Mouse (Mus musculus): ENCODE data around the gene Pnisr.

Gene Pnisr

GRCm38 (mm10) chr4:21847481-21848286 is at the start of gene Pnisr:
Gene Pnisr (plus strand): TSS chr4:21847583.
- peak; percentile 99 for DNase-seq

DNA sequence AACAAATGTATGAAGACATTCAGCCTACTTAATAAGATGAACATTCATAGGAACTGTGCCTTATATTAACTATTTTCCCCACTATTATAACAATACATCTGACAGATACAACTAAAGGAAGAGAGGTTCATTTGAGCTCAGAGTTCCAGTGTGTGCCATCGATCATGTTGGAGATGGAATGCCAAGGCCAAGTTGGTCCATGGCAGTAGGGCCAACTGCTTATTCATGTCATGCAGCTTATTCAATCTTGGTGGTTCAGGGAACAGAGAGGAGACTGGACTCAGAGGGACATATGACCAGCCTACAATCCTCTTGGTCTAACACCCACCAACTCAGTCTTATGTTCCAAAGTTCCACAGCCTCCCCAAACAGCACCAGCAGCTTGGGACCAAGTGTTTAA is 46.4 kb upstream of the Pnisr start:
- DNase-seq = no peak

DNA sequence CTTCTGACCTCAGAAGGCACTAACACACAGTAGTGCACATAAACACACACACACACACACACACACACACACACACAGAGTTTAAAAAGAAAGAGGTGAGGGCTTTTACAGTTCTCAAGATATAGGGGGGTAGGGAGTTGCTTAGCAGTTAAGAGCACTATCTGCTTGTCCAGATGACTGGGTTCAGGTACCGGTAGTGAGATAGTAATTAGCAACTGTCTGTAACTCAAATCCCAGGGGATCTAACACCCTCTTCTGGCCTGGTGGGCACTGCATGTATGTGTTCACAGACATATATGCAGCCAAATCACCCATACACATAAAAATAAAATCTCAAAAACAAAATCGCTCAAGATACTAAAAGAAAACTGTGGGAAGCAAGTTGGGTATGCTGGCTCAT is 45.8 kb upstream of the Pnisr start:
- no peak for DNase-seq

GRCm38 (mm10) chr4:21807204-21807603 is 40.2 kb upstream of the Pnisr start:
- DNase-seq = no peak

DNA sequence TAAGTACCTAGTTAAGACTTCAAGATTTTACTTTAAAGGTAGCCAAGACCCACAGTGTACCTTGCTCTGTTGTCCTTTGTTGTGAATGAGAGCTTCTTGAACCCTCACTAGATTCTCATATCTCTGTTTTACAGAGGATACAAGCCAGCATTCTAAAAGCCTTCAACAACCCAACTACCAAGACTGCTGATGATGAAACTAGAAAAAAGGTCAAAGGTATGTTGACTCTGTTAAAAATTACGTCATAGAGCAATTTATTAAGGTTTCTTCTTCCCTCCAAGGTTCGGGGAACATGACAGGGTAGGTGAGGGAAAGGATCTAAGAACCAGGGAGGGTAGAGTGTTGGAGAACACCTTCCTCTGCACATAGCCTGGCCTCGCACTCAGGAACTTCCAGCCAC is 36.8 kb upstream of the Pnisr start:
- DNase-seq = no peak

DNA sequence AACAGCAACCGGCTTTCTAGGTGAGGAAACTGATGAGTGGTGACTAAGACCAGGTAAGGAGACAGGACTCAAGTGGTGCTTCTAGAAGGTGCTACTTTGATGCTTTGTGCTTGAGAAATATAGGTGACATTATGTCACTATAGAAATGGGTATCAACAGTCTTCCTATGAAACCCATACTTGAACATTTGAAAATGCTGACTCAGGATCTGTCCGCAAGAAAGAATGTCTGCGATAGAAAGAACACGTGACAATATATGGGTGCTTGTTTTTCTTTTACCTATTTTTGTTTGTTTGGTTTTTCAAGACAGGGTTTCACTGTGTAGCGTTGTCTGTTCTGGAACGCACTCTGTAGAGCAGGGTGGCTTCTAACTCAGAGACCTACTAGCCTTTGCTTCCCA is 34.7 kb upstream of the Pnisr start:
- DNase-seq = no peak

GRCm38 (mm10) chr4:21814029-21814428 is 33.4 kb upstream of the Pnisr start:
- peak; percentile 26 for DNase-seq

DNA sequence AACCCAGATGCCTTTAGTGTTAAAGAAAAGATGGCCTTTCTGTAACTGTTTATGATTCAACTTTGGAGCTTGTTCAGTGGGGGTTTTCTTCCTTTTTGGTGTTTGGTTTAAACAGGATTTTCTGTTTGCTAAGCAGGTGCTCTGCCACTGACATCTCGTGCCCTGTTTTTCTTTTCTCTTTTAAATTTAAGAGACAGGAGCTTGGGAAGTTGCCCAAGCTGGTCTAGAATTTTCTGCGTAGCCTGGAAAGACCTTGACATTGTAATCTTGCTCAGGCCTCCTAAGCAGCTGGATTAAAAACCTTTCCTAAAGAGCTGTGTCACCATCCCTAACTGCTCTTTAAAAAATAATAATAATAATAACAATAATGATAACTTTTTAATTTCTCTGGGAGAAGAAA is 20.8 kb upstream of the Pnisr start:
- DNase-seq = no peak

GRCm38 (mm10) chr4:21832844-21833243 is 14.5 kb upstream of the Pnisr start:
- DNase-seq = no peak

DNA sequence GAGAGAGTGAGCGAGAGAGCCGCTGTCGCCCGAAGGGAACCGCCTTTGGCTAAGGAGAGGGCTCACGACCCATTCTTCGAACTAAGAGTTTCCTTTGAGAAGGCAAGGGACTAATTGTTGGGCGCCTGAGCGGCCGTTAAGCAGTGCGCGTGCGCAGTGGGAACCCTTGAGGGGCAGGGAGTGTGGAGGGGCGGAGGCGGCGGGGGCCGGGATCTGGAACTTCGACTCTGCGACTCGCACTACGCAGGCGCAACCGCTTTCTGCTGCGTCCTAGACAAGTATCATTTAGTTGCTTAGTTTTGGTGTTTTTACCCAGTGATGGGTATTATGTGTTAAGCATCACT is 876 bp downstream of the Pnisr start:
- peak; percentile 91 for DNase-seq

- DNase-seq = no peak
Observed at GRCm38 (mm10) chr4:21857481-21857880, 10.1 kb downstream of the Pnisr start.

GRCm38 (mm10) chr4:21865226-21865625 is 17.8 kb downstream of the Pnisr start:
- no peak for DNase-seq

GRCm38 (mm10) chr4:21878776-21879175 is 31.4 kb downstream of the Pnisr start:
- no peak for DNase-seq

- peak; percentile 74 for DNase-seq
Observed at GRCm38 (mm10) chr4:21879565-21880220, 32.3 kb downstream of the Pnisr start, which contains the start of gene Coq3. Gene Coq3 (plus strand): TSS chr4:21879673.

- no peak for DNase-seq
Observed at GRCm38 (mm10) chr4:21882806-21883205, 35.4 kb downstream of the Pnisr start.

DNA sequence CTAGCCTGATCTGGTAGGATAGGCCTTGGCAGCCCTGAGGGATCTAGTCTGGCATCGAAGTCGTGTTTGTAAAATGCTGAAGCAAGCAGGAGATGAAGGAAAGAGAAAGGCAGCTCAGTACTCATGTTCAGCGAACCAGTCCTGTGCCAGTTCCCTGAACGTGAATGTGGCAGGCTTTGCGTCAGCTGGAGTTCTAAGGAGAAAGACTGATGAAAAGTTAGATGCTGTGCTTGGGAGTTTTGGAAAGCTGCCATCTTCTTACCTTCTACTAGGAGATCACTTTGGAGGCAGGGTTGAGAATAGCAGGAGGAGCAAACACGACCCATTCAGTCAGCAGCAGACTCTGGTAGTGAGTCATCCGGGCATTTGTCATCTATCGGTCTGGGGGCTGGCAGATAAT is 38.4 kb downstream of the Pnisr start:
- DNase-seq = no peak

All from right cerebral cortex, postnatal 4 days (tissue).